Mouse (Mus musculus) urinary bladder, postnatal 10 days (tissue): Measurements from ENCODE around the gene Thbs3.

Experiments
- DNase-seq: peaks from one replicate; pipeline ENCODE4 v3.0.0; 2022; ENCODE audit warnings: low spot score

The Thbs3 gene

DNA sequence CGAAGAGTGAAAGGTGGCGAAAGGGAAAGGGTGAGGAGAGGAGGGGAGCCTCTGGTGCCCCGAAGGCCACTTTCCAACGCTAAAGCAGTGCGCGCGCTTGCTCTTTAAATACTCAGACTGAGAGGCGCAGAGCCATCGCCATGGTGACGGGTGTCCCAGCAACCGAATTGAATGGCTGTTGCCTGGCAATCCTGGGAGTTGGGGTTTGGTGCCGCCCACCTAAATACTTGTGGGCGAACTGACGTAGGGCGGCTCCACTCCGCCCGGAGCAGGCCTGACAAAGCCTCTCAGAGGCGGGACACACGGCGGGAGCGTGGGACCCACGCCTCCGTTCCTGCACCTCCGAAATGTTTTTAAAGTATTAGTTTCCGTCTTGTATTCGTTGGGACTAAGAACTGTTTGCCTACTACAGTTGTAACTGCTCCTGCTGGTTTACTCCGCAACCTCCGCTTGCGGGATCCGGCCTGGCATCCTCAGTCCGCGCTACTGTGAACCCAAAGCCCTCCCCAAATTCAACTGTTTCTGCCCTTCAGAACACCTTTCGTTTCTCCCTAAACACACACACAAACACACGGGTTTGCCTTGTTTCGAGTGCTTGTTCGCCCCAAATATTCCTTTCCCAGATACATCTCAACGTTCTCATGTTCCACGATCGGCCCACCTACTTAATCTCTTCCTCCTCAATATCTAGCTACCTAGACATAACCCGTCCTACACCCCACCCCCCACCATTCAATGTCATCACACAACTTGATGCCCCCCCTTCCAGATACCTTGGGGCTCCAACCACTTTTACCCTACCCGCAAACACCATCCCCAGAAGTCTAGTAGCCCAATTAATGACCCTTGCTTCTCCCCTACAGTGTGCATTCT lies 12.6 kb downstream of the Thbs3 start:
- peak; percentile 48 for DNase-seq

GRCm38 (mm10) chr3:89228180-89228549 lies 13.2 kb downstream of the Thbs3 start:
- peak; percentile 63 for DNase-seq

DNA sequence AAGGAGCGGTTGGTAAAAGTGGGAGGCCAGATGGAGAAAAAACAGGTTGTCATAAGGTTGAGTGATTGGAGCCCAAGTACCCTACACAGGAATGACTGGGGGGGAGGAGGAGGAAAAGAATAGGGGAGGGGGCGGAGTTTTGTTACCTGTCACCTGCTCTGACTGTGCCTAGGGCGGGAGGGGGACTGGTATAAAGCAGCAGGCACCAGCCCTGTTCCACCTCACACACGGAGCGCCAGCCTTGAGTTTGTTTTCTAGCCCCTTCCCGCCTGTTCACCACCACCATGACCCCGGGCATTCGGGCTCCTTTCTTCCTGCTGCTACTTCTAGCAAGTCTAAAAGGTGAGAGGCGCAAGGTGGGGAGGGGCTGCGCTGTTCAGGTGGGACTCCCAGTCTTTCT lies 13.9 kb downstream of the Thbs3 start, which contains the start of gene Muc1:
Gene Muc1, plus strand, starts transcription at position 222 of the 400 bp plus-strand sequence.
- no peak for DNase-seq

GRCm38 (mm10) chr3:89229276-89229675 lies 14.3 kb downstream of the Thbs3 start:
- DNase-seq = no peak

GRCm38 (mm10) chr3:89230561-89230960 lies 15.6 kb downstream of the Thbs3 start:
- no peak for DNase-seq

DNA sequence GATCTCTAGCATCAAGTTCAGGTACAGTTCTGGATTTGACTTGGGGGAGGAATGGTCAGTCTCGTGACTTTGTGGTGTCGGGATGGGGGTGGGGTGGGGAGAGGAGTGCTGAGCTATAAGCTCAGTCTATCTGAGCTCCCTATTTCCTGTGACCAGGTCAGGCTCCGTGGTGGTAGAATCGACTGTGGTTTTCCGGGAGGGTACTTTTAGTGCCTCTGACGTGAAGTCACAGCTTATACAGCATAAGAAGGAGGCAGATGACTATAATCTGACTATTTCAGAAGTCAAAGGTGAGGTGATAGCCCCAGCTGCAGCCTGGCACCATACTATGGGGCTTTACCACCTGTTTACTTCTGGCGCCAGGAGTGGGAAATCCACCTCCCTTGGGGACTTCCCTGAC lies 16.4 kb downstream of the Thbs3 start:
- DNase-seq = no peak

DNA sequence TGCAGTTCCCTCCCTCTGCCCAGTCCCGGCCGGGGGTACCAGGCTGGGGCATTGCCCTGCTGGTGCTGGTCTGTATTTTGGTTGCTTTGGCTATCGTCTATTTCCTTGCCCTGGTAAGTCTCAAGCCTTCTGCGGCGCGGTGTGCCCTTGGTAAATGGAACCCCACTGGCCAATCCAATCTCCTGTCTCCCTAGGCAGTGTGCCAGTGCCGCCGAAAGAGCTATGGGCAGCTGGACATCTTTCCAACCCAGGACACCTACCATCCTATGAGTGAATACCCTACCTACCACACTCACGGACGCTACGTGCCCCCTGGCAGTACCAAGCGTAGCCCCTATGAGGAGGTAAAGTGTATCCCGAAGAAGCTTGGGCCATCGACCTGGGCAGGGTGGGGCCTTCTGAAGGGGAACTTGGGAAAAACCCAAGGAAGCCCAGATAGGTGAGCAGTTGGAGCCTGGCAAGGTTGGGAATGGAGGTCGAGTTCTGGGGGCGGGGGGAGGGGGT lies 16.8 kb downstream of the Thbs3 start:
- DNase-seq = no peak

DNA sequence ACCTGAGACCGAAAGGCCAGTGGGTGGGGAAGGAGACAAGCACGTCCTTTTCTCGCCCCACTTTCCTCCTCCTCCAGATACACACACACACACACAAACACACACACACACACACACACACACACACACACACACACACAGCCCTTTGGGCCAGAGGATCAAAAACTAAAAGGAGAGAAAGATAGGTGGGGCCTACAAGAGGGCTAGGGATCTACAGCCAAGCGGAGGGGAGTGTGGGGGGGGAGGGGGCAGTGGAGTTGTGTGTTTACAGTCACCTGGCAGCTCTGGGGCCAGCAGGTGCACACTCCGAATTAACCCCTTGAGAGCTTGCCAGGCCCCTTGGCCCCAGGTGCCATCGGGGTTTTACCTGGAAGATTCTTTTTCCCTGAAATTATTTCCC lies 17.6 kb downstream of the Thbs3 start:
- DNase-seq = no peak

DNA sequence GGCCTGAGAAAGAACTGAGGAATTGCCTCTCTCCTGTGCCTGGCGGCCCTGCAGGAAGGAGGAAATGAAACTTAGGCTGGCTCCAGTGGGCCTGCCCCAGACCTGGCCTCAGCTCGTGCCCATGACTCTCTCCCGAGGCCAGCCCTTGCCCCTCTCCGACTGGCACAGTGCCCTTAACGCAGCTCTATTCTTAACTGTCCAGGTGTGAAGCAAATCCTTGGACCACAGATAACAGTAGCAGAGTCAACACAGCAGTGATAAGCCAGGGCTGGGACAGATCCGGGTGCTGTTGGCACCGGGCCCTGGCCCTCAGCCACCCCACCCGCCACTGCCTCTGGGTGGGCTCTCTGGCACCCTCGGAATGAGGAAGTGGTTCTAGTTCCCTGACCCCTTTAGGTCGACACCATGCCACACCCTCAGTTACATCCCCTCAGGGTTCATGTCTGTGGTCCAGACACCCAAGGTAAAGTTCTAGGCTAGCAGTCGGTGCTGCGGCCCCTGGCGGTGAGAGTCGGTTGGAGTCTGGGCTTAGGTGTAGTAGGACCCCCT lies 18.7 kb downstream of the Thbs3 start:
- DNase-seq = no peak

DNA sequence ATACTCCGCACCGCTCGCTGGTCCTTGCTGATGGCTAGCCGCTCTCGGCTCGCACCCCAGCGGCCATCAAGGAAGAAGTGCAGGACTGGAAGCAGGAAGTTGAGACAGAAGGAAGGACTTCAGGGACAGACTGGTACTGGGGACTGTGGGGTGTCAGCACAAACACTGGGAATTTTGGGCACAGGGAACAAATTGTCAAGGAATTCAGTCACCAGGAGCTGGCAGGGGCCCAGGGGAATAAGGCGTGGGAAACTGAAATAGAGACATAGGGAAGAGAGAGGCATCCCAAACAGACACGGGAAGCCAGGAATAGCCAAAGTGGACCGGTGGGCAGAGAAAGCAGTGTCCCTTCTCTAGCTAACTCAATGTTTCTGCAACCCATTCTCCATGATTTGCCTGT lies 21.5 kb downstream of the Thbs3 start:
- DNase-seq = no peak

DNA sequence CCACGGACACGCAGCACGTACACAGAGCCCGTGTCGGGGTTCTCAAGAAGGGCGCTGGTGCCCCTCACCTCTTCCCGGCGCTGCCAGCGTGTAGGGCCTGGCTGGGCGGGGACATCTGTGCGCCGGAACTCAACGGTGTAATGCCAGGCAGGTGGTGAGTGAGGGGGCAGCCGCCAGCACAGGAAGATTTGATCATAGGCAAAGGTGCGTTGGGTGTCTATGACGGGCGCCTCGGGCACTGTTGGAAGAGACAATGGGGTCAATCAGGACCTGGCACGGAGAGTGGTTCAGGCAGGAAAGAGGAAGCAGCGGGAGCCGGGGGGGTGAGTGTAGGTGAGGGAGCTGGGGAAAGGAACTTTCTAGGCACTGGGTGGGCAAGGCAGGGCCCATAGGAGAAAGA lies 22.7 kb downstream of the Thbs3 start:
- no peak for DNase-seq

- DNase-seq = no peak
Observed at GRCm38 (mm10) chr3:89238494-89238893, 23.5 kb downstream of the Thbs3 start.

DNA sequence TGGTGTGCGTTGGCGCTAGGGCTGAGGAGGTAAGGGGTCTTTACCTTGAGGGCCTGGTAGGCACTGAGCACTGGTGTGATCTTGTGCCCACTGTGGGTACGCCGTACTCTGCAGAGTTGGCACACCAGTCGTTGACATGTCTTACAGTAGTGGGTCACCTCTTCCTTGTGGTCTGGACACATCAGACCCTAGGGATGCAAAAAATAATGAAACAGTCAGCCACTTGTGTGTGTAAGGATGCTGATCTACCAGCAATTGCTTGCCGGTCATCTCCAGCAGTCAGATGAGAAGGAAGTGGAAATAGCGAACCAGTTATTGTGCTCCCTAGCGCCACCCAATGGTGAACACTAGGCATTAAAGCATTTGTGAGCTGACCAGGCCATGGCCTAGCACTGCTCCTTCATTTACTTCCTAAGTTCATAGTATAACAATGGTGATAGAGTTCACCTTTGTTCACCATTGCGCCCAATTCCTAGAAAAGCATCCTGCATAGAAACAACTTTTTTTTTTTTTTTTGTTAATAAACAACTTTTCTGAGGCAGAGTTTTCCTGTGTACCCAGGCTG lies 27.4 kb downstream of the Thbs3 start:
- no peak for DNase-seq

DNA sequence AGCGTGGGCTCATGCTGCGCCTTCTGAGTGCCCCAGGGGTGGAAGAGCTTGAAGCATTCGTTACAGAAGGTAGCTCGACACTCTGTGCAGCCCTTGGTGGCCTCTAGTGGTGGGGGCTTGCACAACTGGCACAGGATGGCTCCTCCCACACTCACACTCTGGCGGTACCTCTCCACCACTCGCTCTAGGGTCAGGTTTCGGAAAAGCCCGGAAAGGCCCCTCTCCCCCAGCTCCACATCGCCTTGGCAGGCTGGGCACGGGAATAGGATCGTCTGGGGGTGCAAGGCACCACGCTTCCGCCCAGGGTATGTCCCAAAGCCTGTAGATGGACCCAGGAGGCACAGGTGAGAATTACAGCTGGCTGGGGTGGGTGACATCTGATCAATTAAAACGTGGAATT lies 28.6 kb downstream of the Thbs3 start:
- DNase-seq = no peak

DNA sequence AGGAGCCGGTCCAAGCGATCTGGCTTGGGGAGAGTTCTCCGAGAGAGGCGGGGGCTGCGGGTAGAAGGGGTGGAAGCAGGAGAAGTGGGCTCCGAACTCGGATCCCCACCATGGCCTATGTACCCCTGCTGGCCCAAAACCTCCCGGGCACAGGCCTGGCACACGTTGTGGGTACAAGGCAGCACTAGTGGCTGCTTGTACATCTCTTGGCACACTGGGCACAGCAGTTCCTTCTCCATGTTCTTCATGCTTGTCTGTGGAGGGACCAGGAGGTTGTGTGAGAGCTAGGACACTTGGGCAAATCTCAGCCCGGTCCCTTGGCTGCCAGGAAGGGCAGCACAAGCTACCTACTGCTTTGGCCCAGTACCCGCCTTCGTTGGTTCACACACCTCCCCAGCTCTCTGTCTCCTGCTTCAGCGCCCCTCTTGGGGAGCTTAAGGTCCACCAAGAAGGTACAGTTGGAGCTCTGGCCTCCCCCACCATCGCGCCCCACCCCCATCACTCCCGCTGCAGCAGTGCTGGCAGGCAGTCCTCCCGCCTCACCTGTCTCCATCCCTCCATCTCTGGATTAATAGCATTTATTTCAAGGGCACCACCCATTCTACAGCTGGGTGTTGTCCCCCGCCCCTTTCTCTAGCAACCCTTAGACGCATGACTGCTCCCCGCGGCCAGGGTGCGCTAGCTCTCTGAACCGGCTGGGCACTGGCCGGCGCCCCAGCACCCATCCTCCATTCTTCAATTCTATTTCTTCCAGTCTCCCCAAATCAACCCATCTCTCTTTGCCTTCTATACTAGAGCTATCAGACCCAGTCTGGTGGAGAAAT lies 29.4 kb downstream of the Thbs3 start:
- no peak for DNase-seq

- no peak for DNase-seq
Observed at GRCm38 (mm10) chr3:89244982-89245687, 30.2 kb downstream of the Thbs3 start.

DNA sequence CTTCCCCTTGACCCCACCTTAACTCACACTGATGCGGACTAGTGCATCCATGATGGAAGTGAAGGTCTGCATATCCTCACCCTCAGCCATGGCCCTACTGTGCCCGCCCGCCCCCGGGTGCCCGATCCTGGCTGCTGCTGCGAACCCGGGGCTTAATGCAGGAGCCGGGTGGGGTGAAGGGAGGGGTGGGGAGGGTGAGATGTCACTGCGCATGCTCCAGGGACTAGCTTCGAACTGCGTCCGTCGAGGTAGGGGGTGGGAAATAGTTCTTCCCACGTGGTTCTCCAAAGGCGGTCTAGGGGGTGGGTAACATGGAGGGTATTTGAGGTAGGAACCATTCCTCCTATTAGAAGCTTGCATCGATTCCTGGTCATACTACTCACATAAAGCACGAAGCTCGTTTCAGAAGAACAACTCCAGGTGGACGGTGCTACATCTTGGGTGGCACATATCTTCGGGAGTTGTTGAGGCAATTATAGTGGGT lies 30.8 kb downstream of the Thbs3 start, which contains the start of gene Krtcap2:
Gene Krtcap2, plus strand, starts transcription at position 279 of the 484 bp plus-strand sequence.
- no peak for DNase-seq

- peak; percentile 58 for DNase-seq
Observed at GRCm38 (mm10) chr3:89246261-89247100, 31.5 kb downstream of the Thbs3 start, which contains the start of gene Trim46. Gene Trim46 (minus strand): TSS chr3:89246309.

DNA sequence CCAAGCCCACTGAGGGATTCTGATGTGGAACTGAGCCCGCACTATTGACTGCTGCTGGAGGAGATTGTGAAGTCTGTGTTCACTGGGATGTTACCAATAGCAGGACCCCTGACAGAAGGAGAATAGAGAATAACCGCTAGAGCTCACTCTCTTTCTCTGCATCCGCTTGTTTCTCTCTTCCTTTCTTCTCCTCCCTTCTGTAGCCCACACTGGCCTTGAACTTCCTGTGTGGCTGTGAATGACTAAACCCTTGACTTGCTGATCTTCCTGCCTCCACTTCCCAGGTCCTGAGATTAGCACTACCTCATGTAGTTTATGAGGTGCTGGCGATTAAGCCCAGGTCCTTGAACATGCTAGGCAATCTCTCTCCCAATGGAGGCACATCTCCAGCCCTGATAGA lies 32.5 kb downstream of the Thbs3 start:
- DNase-seq = no peak

- no peak for DNase-seq
Observed at GRCm38 (mm10) chr3:89250435-89251040, 35.6 kb downstream of the Thbs3 start.
